Mouse (Mus musculus) hindbrain, embryonic 16.5 days (tissue): ENCODE data around the gene Mtf2. TPM values are rescaled to one million over a fixed set of nuclear protein-coding genes. Genes with fewer than 3 reads are reported as not detected.

Source experiments
- ATAC-seq: fragments of 200-750 bp; cut with Nextera tagmentation; 2 replicates; pipeline ENCODE4 v1.8.0; 2017; ENCODE audit warnings: moderate TSS enrichment, moderate library complexity
- H3K27ac ChIP-seq: fragments of 300-500 bp; sonication (generic); 2 replicates; pipeline ENCODE4 v1.5.1; 2014; ENCODE audit warnings: low read depth, mild to moderate bottlenecking, control low read depth, low read length, moderate library complexity
- H3K27me3 ChIP-seq: fragments of 300-500 bp; sonication (generic); replicated peaks from 2 replicates; pipeline ENCODE4 v1.6.1; 2014; ENCODE audit warnings: low read length; ENCODE audit not compliant: control insufficient read depth, insufficient read depth
- H3K36me3 ChIP-seq: fragments of 300-500 bp; sonication (generic); 2 replicates; pipeline ENCODE4 v1.6.1; 2014; ENCODE audit warnings: mild to moderate bottlenecking, low read length, moderate library complexity, mixed read lengths; ENCODE audit not compliant: control insufficient read depth, insufficient read depth
- H3K4me1 ChIP-seq: fragments of 300-500 bp; sonication (generic); 2 replicates; pipeline ENCODE4 v1.6.1; 2014; ENCODE audit warnings: low read depth, low read length; ENCODE audit not compliant: control insufficient read depth, insufficient read depth
- H3K4me2 ChIP-seq: fragments of 300-500 bp; sonication (generic); 2 replicates; pipeline ENCODE4 v1.6.1; 2014; ENCODE audit warnings: mild to moderate bottlenecking, low read length, control low read depth, moderate library complexity
- H3K4me3 ChIP-seq: fragments of 300-500 bp; sonication (generic); 2 replicates; pipeline ENCODE4 v1.5.1; 2014; ENCODE audit warnings: mild to moderate bottlenecking, low read length, control low read depth, moderate library complexity
- H3K9ac ChIP-seq: fragments of 300-500 bp; sonication (generic); 2 replicates; pipeline ENCODE4 v1.6.1; 2014; ENCODE audit warnings: low read depth, mild to moderate bottlenecking, control low read depth, low read length, moderate library complexity
- H3K9me3 ChIP-seq: fragments of 300-500 bp; sonication (generic); 2 replicates; pipeline ENCODE4 v1.6.1; 2014; ENCODE audit warnings: mild to moderate bottlenecking, low read length, moderate library complexity; ENCODE audit not compliant: control insufficient read depth
- WGBS: fragments of 180-500 bp; shearing (Covaris S2); extraction: QIAGEN DNeasy Blood & Tissue Kit; methylation state at CpG from one replicate; pipeline ENCODE4 v1.1.7; 2014; 5-methylcytosine and 5-hydroxymethylcytosine counted together
- polyA plus RNA-seq: library from polyadenylated mRNA; unstranded; fragments of >200 nt; fragmentation: Nextera tagmentation; extraction: Ambion mirVana; gene quantifications from 2 replicates; pipeline ENCODE4 v1.2.1, GENCODE M21; 2015

The Mtf2 gene
- polyA plus RNA-seq, 1 experiment from 2014 or later, result 76.4 TPM

DNA sequence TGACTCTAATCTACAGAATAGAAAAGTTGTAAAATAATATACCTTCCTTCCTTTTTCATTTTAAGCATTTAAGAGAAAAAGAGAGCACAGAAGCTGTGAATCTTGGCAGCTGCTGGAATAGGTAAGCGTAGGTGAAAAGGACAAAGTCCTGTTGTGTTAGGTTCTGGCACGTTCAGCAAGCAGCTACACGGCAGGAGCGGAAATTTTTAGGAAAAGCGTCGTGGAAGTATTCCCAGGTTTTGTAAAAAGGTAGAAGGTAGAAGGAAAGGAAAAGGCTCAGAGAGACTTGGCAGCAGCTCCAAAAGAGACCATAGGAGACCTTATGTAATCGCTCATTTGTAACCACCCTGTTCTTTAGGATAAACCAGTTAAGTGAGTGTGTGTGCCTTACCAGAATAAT lies 43.9 kb downstream of the Mtf2 start:
- no peak overlapping the region for H3K4me3 ChIP-seq
- no peaks in the 10 kb centered on the region for H3K27me3 ChIP-seq
- H3K36me3 ChIP-seq, result peaks cover 7% of the 10 kb centered on the region
- no peak for ATAC-seq
- H3K9ac ChIP-seq, result no peak overlapping the region
- WGBS, result 93% methylated on average over 7 of the region's 7 CpGs
- no peaks in the 10 kb centered on the region for H3K4me1 ChIP-seq
- H3K27ac ChIP-seq, result no peak overlapping the region
- no peaks in the 10 kb centered on the region for H3K9me3 ChIP-seq
- no peak overlapping the region for H3K4me2 ChIP-seq

GRCm38 (mm10) chr5:108117693-108118092 lies 52.2 kb downstream of the Mtf2 start:
- Histone ChIP-seq H3K36me3 (0 out of 2 replicates have a peak, but pooled peaks cover 4% of the 10 kb centered on the region), H3K4me3 (no peak overlapping the region), H3K27ac (no peak overlapping the region), H3K9me3 (no peaks in the 10 kb centered on the region), H3K27me3 (no peaks in the 10 kb centered on the region), H3K9ac (no peak overlapping the region), H3K4me1 (no peaks in the 10 kb centered on the region), H3K4me2 (no peak overlapping the region)
- no peak for ATAC-seq
- 94% methylated on average over 4 of the region's 4 CpGs for WGBS

DNA sequence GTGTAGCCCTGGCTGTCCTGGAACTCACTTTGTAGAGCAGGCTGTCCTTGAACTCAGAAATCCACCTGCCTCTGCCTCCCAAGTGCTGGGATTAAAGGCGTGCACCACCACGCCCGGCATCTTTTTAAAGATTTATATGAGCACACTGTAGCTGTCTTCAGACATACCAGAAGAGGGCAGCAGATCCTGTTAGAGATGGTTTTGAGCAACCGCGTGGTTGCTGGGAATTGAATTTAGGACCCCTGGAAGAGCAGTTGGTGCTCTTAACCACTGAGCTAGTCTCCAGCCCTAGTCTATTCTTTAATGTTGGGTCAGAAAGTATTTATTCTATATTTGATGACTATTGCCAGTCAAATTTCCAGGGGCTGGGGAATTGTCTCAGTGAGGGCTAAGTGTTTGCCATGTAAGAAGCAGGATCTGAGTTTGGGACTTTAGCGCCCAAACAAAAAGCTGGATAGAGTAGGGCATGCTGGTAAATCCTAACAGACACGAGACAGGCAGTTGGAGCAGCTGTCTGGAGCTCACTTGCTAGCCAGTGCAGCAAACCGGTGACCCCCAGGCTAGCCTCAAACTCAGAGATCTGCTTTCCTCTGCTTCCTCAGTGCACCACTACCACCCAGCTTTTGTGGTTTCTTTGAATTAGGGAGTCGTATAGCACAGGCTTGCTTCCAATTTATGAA lies 54.9 kb downstream of the Mtf2 start:
- Histone ChIP-seq H3K4me2 (no peak overlapping the region), H3K9me3 (no peaks in the 10 kb centered on the region), H3K36me3 (0 out of 2 replicates have a peak, but pooled peaks cover 4% of the 10 kb centered on the region), H3K9ac (no peak overlapping the region), H3K27me3 (no peaks in the 10 kb centered on the region), H3K27ac (no peak overlapping the region), H3K4me3 (no peak overlapping the region), H3K4me1 (no peaks in the 10 kb centered on the region)
- WGBS, result 85% methylated on average over 9 of the region's 9 CpGs
- no peak for ATAC-seq

DNA sequence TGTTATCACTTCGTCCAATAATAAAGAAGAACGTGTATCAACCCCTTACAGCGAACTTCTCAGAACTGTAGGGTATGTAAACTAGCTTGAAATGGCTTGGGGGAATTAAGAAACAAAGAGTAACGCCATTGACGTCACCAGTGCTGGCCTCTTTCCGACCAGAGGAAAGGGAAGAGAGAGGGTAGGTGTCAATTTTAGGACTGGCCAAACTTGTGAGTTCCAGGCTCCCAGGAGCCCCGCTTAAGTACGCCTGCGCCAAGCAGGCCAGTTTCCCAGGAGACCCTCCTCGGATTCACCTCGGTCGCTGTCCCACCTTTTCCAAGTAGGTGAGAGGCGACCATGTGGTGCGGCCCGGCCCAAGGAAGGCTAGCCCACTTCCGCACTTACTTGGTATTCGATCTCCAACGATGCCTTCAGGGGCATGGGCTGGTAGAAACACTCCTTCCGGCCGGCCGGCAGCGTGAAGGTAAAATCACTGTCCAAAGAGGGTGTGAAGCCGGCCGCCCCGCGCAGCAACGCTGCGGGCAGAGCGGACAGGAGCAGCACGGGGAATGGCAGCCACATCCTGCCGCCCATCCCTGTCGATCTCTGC lies 66.5 kb downstream of the Mtf2 start:
- WGBS, result under 1% methylated on average over 32 of the region's 32 CpGs
- H3K27ac ChIP-seq, result peak overlapping the region; percentile 84
- peak; percentile 7 for ATAC-seq
- peaks cover 2% of the 10 kb centered on the region; the same call in 1 of the 2 replicates for H3K36me3 ChIP-seq
- no peaks in the 10 kb centered on the region for H3K27me3 ChIP-seq
- no peaks in the 10 kb centered on the region for H3K9me3 ChIP-seq
- H3K4me1 ChIP-seq, result peaks cover 11% of the 10 kb centered on the region
- H3K4me3 ChIP-seq, result peak overlapping the region; percentile 71
- H3K4me2 ChIP-seq, result peak overlapping the region; percentile 85
- H3K9ac ChIP-seq, result peak overlapping the region; percentile 74

- peak within 1 kb of the TSS; percentile 84 for H3K27ac ChIP-seq
- WGBS, result under 1% methylated on average over 65 of the region's 65 CpGs
- ATAC-seq, result peak; percentile 99
These were observed 67.2 kb downstream of the Mtf2 start, which contains the start of the genes Tmed5 and Ccdc18 for GRCm38 (mm10) chr5:108132441-108133243. Tmed5 (minus strand) TSS chr5:108132620. Ccdc18 (plus strand) TSS chr5:108132875.

GRCm38 (mm10) chr5:108152592-108152991 lies 87.1 kb downstream of the Mtf2 start:
- Histone ChIP-seq H3K27ac (no peak overlapping the region), H3K4me1 (no peaks in the 10 kb centered on the region), H3K9ac (no peak overlapping the region), H3K4me3 (no peak overlapping the region), H3K9me3 (no peaks in the 10 kb centered on the region), H3K36me3 (no peaks in the 10 kb centered on the region), H3K4me2 (no peak overlapping the region), H3K27me3 (no peaks in the 10 kb centered on the region)
- WGBS, result 93% methylated on average over 1 of the region's 1 CpGs
- ATAC-seq, result no peak

More at GRCm38 (mm10) chr5:108132441-108133243, 67.2 kb downstream of the Mtf2 start, which contains the start of the genes Tmed5 and Ccdc18:
- H3K27me3 ChIP-seq, result no peaks in the 10 kb centered on the region
- H3K9me3 ChIP-seq, result no peaks in the 10 kb centered on the region
- H3K4me1 ChIP-seq, result peaks cover 11% of the 10 kb centered on the region
- H3K36me3 ChIP-seq, result peaks cover 1% of the 10 kb centered on the region; the same call in 1 of the 2 replicates
- H3K9ac ChIP-seq, result peak within 1 kb of the TSS; percentile 74
- peak within 1 kb of the TSS; percentile 85 for H3K4me2 ChIP-seq
- peak within 1 kb of the TSS; percentile 71 for H3K4me3 ChIP-seq

Other genes starting within 250 kb of the Mtf2 start
- gene Ube2d2b, start 235.6 kb upstream of the Mtf2 start, polyA plus RNA-seq, result 0.09 and 0.11 TPM in 2 replicates
- 51.7 and 58.7 TPM in 2 replicates for gene Evi5, start 190.6 kb upstream of the Mtf2 start, polyA plus RNA-seq
- 53.9 and 59.3 TPM in 2 replicates for gene Rpl5, start 165.2 kb upstream of the Mtf2 start, polyA plus RNA-seq
- 68.1 and 73.3 TPM in 2 replicates for gene Fam69a, start 78.6 kb upstream of the Mtf2 start, polyA plus RNA-seq
- 25.1 and 30.3 TPM in 2 replicates for gene Tmed5, start 66.9 kb downstream of the Mtf2 start, polyA plus RNA-seq
- gene Ccdc18, start 67.2 kb downstream of the Mtf2 start, polyA plus RNA-seq, result 2.7 and 3.1 TPM in 2 replicates
- 41.7 and 42.4 TPM in 2 replicates for gene Dr1, start 203.2 kb downstream of the Mtf2 start, polyA plus RNA-seq
- 5.1 and 5.3 TPM in 2 replicates for gene Pigg, start 246.9 kb downstream of the Mtf2 start, polyA plus RNA-seq